Mouse (Mus musculus): ENCODE measurements around the gene Mindy1.

Gene Mindy1

DNA sequence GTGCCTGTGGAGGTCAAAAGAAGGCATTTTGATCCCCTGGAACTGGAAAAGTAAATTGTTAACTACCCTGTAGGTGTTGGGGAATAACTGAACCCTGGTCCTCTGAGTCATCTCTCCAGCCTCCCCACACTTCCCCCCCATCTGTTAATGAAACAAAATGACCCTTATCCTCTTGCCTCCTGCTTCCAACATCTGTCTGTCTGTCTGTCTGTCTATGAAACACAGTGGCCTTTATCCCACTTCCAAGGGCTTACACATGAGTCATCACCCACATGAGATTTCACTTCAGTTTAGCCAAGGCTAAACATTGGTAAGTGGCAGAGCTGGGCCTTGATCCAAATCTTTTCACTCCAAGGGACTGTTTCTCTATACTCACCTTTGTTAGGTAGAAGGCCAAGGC lies 13.3 kb upstream of the Mindy1 start:
- no peak for DNase-seq (ENCODE audit: low read depth, low spot score)

DNA sequence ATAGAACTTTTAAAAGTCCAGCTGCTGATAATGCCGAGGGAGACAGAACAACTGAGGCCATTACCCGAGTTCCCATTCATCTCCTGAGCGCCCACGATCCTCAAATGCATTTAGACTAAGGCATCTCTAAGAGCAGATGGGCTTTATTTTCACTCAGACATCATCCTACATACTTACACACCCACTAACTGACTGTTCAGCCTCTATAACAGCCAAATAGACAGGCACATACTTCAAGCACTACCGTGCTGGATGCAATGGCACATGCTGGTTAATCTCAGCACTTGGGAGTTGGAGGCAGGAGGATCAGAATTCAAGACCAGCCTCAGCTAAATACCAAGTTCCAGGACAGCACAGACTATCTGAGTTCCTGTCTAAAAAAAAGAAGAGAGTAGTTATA lies 11.4 kb upstream of the Mindy1 start:
- no peak for DNase-seq (ENCODE audit: low read depth, low spot score)

DNA sequence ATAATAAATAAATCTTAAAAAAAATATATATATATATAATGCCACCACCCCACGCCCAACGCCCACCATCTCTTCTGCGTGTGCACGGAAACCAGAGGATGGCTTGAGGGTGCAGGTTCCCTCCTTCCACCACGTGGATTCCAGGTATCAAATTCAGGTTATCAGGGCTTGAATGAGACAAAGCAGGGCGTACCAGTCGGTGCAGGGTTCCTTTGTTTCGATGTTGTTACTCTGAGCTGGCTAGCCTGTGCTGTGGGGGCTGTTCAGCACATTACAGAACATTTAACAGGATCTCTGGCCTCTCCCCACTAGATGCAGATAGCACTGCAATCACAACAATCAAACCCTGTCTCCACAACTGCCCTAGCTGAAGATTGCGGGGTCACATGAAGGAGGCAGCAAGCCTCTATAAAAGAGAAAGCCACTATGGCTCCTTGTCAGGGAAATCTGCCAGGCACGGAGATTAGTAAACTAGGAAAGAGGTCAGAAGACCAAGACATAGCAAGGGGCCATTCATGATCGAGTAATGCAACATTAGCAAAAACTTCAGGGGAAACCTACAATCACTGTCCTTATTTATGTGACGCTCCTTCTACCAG lies 10.3 kb upstream of the Mindy1 start:
- DNase-seq (ENCODE audit: low read depth, low spot score) = no peak

GRCm38 (mm10) chr3:95273471-95273870 lies 7.7 kb upstream of the Mindy1 start:
- DNase-seq (ENCODE audit: low read depth, low spot score) = no peak

DNA sequence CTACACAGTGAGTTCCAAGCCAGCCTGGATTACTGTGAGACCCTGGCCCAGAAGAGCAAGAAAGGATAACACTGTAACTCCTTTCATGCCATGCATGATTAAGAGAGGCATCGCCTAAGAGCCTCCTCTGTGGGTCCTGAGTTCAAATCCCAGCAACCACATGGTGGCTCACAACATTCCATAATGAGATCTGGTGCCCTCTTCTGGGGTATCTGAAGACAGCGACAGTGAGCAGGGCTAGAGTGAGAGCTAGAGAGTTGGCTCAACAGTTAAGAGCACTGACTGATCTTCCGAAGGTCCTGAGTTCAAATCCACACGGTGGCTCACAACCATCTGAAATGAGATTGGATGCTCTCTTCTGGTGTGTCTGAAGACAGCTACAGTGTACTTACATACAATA lies 6.7 kb upstream of the Mindy1 start:
- no peak for DNase-seq (ENCODE audit: low read depth, low spot score)

DNA sequence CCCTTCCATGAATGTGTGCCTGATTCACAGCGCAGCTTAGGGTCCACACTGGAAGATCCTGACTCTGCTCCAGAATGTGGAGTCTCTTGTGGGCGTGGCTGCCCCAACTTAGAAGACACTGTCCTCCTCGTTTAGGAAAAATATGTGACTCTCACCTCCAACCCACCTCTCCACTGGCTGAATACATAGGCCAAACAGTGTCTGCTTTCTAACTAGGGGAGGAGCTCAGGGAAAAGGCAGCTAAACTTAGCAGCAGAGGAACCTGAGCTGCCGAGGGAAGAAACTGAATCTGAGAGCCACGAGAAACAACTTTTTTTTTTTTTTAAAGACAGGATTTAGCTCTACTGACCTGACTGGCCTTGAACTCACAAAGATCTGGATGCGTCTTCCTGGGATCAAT lies 6.0 kb upstream of the Mindy1 start:
- DNase-seq (ENCODE audit: low read depth, low spot score) = no peak

DNA sequence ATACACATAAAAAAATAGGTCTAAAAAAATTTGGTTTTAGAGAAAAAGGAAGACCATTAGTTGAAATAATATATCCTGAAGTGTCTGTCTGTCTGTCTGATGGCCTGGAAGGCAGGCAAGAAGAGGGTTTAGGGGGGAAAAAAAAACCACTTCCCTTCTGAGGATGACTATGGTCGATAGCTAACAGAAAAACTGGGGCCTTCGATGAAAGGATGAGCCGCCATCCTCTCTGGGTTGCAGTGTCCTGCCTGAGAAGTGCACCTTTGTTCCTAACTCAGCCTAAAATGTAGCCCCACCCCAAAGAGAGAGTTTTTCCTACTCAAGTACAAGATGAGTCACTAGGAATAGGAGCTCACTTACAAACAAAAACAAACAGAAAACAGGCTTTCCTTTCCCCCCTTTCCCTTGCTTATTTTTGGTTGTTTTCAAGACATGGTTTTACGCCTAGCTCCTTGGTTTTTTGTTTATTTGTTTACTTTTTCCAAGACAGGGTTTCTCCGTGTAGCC lies 4.7 kb upstream of the Mindy1 start:
- DNase-seq (ENCODE audit: low read depth, low spot score) = no peak

DNA sequence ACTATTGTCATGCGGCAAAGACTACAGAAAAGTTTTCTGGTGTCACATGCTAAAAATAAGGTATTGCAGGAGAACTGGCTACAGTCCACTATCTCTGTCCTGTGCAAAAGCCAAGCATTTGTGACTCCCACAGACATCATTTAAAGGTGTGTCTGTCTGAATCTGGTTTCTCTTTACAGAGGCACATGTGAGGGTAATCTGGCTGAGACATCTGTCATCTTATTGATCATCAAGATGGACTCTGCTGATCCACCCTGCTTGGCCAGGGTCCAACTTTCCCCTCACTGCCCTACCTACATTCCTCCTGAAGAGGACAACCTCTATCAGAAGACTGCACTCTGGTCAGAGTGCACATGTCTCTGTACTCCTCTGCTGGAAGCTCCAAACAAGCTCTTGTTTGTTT lies 4.0 kb upstream of the Mindy1 start:
- no peak for DNase-seq (ENCODE audit: low read depth, low spot score)

DNA sequence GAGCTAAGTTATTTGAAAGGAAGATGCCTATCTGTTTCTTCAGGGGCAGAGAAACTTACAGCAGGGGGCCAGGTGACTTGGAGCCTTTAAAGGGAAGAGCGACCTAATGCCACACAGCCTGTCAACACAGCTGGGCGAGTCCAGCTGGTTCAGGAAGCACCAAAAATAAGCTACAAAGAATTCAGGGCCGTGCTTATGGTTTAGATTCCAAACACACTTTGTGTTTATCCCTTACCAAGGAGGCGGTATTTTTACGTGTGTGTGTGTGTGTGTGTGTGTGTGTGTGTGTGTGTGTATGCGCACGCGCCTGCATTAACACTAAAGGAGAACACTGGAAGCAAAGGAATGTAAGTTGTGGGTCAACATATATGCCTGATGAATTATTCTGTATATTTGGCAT lies 398 bp upstream of the Mindy1 start:
- DNase-seq (ENCODE audit: low read depth, low spot score) = no peak

DNA sequence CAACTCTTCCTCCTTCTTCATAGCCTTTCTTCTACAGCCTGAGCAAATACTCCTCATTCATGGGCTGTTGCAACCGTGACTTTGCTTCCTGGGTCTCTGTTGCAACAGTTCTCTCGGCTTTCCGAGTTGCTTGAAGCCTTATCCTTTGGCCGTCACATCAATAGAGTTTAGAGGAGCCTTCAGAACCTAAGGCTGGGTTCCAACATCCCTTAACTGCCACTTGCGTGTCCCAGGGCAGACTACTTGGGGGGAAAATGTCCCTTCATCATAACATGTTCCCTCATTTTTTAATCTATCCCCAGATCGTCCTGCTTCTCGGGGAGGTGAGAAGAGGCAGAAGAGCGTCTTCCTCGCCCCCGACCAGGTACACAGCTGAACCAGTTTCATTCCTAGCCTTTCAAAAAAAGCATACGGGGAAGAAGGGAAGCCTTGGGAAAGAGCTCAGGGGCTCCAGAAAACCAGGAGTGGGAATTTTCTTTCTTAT lies 1.3 kb downstream of the Mindy1 start:
- DNase-seq (ENCODE audit: low read depth, low spot score) = no peak

DNA sequence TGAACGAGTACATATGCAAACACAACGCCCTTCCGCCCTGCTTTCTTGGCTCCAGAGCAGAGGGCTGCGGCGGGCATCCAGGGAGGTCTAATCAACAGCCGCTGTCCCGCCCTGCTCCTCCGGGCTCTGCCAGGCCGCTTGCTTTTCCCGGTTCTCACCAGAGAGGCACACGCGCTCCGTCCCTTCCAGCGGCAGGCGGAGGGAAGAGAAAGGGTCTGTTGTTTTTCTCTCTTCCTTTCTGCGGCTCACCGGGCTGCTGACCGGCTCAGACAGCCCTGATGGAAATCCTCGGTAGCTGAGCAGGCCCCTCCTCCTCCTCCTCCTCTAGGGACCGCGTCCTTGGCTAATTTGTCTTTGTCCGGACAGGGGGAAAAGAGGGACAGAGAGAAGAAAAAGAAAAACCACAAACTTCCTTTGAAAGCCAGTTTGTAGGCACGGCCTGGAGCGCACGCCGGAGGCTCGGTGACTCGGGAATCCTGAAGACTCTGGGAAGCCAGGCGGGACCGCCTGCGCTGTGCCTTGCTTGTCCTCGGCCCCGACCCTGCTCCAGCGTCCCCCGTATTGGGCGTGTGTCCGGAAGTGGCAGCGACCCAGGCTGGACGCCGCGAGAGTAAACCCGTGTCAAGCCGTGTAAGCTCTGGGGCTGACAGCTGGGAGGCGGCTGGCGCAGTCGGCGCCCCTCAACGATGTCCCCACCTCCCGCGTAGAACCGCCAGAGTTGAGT lies 1.9 kb downstream of the Mindy1 start:
- peak; percentile 59 for DNase-seq (ENCODE audit: low read depth, low spot score)

DNA sequence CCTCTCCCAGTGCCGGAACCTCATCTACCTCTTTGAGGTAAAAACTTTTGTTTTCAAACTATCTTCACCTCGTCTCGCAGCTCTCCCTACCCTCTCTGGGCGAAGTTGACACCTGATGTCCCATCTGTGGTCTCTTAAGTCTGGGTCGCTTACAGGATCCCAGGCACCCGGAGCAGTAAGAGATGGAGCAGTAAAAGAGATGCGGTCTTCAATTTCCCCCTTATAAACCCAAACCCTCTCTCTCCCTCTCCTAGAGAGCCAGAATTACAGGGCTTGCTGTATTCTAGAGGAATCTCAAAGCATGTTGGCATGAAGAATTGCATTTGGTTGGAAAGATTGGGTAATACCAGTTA lies 2.4 kb downstream of the Mindy1 start:
- no peak for DNase-seq (ENCODE audit: low read depth, low spot score)

DNA sequence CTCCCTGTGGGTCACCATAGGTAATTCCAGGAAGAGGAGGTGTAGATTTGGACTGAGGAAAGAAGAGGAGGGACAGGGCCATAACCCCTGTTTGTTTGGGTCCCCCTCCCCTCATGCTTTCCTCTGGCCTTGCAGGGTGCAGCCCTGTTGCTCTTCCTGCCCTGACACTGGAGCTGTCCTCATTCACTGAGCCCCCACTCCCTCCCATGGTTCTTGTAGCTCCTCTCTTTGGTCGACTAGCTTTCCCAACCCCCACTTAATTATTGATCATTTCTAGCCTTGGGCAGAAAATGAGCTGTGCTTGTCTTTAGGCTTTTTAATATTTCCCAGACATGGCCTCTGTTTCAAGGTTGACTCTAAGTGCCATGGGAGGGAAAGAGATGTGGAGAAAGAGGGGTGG lies 2.9 kb downstream of the Mindy1 start:
- DNase-seq (ENCODE audit: low read depth, low spot score) = no peak

DNA sequence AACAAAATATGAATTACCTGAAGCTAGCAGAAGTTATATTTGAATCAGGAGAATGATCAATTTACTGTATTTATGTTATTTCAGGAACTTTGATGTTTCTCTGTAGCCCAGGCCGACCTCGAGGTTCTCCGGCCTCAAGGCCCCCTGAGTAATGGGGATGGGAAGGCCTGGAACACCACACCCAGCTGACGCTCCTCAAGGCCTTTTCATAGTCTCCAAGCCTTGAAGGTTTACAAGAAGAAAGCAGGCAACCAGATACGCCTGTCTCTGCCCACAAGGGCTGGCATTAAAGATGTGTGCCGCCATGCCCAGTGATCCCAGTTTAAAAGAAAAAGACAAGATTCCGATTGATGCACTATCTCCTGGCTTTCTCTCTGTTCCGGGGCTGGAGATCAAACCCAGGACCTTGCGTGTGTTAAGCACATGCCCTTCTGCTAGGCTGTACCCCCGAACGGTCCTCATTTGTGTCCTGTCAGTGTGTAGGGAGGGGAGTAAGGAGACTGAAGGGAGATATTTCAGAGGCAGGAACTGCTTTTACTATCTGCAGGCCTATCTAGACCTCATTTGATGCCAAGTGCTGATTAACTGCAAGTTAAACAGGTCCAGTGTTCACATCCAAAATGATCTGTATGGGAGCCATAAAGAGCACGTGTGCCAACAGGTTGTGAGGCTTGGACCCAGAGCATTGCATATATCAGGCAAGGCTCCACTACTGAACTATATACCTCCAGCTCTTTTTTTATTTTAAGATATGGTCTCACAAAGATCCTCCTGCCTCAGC lies 3.5 kb downstream of the Mindy1 start:
- no peak for DNase-seq (ENCODE audit: low read depth, low spot score)

DNA sequence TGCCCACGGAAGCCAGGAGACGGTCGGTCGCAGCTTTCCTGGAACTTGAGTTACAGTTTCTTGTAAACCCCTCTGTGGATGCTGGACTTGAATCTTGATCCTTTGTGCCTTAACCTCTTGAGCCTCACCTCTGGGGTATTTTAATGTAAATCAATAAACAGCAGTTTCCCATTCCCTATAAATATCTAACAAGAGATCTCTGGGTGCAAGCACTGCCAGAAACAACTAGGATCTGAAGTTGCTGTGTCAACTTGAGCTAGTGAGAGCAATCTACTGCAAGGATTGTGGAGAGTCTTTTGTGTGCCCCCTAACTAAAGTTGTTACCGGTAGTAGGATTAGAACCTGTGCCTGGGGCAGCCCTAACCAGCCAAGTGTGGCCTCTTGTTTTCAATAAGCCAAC lies 4.2 kb downstream of the Mindy1 start:
- no peak for DNase-seq (ENCODE audit: low read depth, low spot score)

DNA sequence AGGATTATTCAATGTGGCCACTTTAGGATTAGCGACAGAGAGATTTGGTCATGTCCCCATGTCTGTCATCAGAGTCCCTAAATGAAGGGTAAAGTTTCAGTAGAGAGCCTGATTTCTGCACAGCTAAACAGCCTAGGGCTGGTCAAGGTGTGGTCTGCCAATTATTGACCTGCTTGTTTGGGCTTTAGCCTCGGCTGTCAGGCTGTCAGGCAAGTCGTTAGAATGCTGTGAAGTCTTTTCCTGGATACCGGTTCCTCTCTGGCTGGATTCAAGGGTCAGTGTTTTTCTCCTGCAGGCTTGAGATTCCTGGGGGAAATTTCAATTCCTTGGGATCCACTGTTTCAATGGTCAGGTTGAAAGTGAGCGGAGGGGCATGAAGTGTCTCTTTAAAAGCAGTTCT lies 4.9 kb downstream of the Mindy1 start:
- no peak for DNase-seq (ENCODE audit: low read depth, low spot score)

GRCm38 (mm10) chr3:95286510-95286909 lies 5.4 kb downstream of the Mindy1 start:
- DNase-seq (ENCODE audit: low read depth, low spot score) = no peak

- DNase-seq (ENCODE audit: low read depth, low spot score) = no peak
Measured at GRCm38 (mm10) chr3:95287541-95287940, 6.4 kb downstream of the Mindy1 start.

GRCm38 (mm10) chr3:95289419-95289818 lies 8.3 kb downstream of the Mindy1 start:
- no peak for DNase-seq (ENCODE audit: low read depth, low spot score)

- no peak for DNase-seq (ENCODE audit: low read depth, low spot score)
Measured at GRCm38 (mm10) chr3:95290156-95290555, 9.0 kb downstream of the Mindy1 start.

DNA sequence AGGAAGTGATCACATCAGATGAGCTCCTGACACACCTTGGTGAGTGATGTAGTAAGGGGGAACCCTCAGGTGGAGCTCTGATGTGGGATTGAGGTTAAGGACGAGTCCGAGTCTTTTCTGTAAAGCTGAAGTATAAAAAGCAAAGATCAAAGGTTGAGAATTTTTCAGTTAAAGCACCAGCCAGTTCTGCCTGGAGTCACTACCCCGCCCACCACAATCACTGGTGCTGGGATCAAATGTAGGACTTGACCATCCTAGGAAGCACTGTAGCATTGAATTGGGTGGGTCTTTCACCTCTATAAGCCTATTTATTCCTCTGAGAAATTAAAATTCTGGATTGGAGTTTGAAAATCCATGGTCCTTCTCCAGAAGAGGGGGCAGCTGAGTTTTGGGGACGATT lies 9.9 kb downstream of the Mindy1 start:
- no peak for DNase-seq (ENCODE audit: low read depth, low spot score)

GRCm38 (mm10) chr3:95292899-95293298 lies 11.8 kb downstream of the Mindy1 start:
- no peak for DNase-seq (ENCODE audit: low read depth, low spot score)

- no peak for DNase-seq (ENCODE audit: low read depth, low spot score)
Measured at GRCm38 (mm10) chr3:95293537-95293936, 12.4 kb downstream of the Mindy1 start.

All from embryo, embryonic 11.5 days (tissue).